Mouse (Mus musculus) mesoderm, embryonic 11.5 days (tissue): ENCODE data around the gene Borcs6.

ENCODE experiments used
- DNase-seq: peaks from one replicate; pipeline ENCODE4 v3.0.0-alpha.2; 2012; ENCODE audit warnings: low read depth, low spot score

Gene Borcs6

GRCm38 (mm10) chr11:69101604-69102402, 42.3 kb downstream of the Borcs6 start:
- DNase-seq = no peak

GRCm38 (mm10) chr11:69102403-69102725, 42.8 kb downstream of the Borcs6 start:
- no peak for DNase-seq

GRCm38 (mm10) chr11:69103121-69103520, 43.6 kb downstream of the Borcs6 start:
- no peak for DNase-seq

- no peak for DNase-seq
These were observed 44.3 kb downstream of the Borcs6 start for GRCm38 (mm10) chr11:69103531-69104435.

- DNase-seq = no peak
These were observed 45.0 kb downstream of the Borcs6 start for GRCm38 (mm10) chr11:69104487-69104886.

GRCm38 (mm10) chr11:69105227-69105626, 45.7 kb downstream of the Borcs6 start:
- DNase-seq = no peak

- DNase-seq = no peak
These were observed 46.3 kb downstream of the Borcs6 start for GRCm38 (mm10) chr11:69105796-69106195.

- DNase-seq = no peak
These were observed 46.8 kb downstream of the Borcs6 start for GRCm38 (mm10) chr11:69106299-69106698.

GRCm38 (mm10) chr11:69106842-69107241, 47.3 kb downstream of the Borcs6 start:
- no peak for DNase-seq

- no peak for DNase-seq
These were observed 48.2 kb downstream of the Borcs6 start for GRCm38 (mm10) chr11:69107676-69108075.

- DNase-seq = no peak
These were observed 48.7 kb downstream of the Borcs6 start for GRCm38 (mm10) chr11:69108223-69108622.

GRCm38 (mm10) chr11:69109032-69109900, 49.7 kb downstream of the Borcs6 start:
- DNase-seq = no peak

GRCm38 (mm10) chr11:69110319-69111046, 51.0 kb downstream of the Borcs6 start:
- DNase-seq = peak; percentile 94
